Mouse (Mus musculus) kidney, adult 2 months (tissue): ENCODE results near the gene Prkar1a. TPM values are rescaled to one million over a fixed set of nuclear protein-coding genes. Genes with fewer than 3 reads are reported as not detected.

Source experiments
- DNase-seq: peaks from one replicate; pipeline ENCODE4 v3.0.0; 2021
- H3K27ac ChIP-seq: fragments of 200-500 bp; 2 replicates; pipeline ENCODE4 v1.5.1; 2012; ENCODE audit warnings: low read depth, low read length, control low read depth, inconsistent platforms; ENCODE audit not compliant: insufficient read depth
- H3K27me3 ChIP-seq: fragments of 200-500 bp; replicated peaks from 2 replicates; pipeline ENCODE4 v1.6.1; 2012; ENCODE audit warnings: mild to moderate bottlenecking, moderate library complexity, low read length, inconsistent platforms; ENCODE audit not compliant: control insufficient read depth, insufficient read depth
- H3K36me3 ChIP-seq: fragments of 200-500 bp; 2 replicates; pipeline ENCODE4 v1.6.1; 2012; ENCODE audit warnings: mild to moderate bottlenecking, moderate library complexity, low read length, inconsistent platforms; ENCODE audit not compliant: control insufficient read depth, insufficient read depth
- H3K4me1 ChIP-seq: fragments of 200-500 bp; 2 replicates; pipeline ENCODE4 v1.6.1; 2011; ENCODE audit warnings: low read length; ENCODE audit not compliant: control insufficient read depth, insufficient read depth
- H3K4me3 ChIP-seq: fragments of 200-500 bp; 2 replicates; pipeline ENCODE4 v1.5.1; 2011; ENCODE audit warnings: mild to moderate bottlenecking, low read depth, low read length, control low read depth; ENCODE audit not compliant: insufficient read depth
- CTCF ChIP-seq: fragments of 200-500 bp; conservative IDR thresholded peaks from 2 replicates; pipeline ENCODE4 v1.5.1; 2011; ENCODE audit warnings: low read depth, mild to moderate bottlenecking, control low read depth, low read length, moderate library complexity, mixed read lengths; ENCODE audit not compliant: insufficient read depth, insufficient read length
- POLR2A ChIP-seq: fragments of 200-500 bp; IDR thresholded peaks from one replicate; pipeline ENCODE4 v1.6.1; 2011; ENCODE audit warnings: low read depth, low read length, control low read depth
- WGBS: fragments of 180-500 bp; shearing (Covaris S2); methylation state at CpG from one replicate; pipeline ENCODE4 v1.1.7; 2018; 5-methylcytosine and 5-hydroxymethylcytosine counted together
- polyA plus RNA-seq: library from polyadenylated mRNA; depleted of rRNA; stranded (reverse); fragments of >200 nt; gene quantifications from 2 replicates; pipeline ENCODE4 v1.2.3, GENCODE M21; 2012

Prkar1a gene
- polyA plus RNA-seq, 1 experiment: 102 TPM

GRCm38 (mm10) chr11:109680934-109681333 is 31.7 kb downstream of the Prkar1a start:
- WGBS: 71% methylated on average over 9 of the region's 9 CpGs
- H3K27ac ChIP-seq: no peak overlapping the region
- no peaks in the 10 kb centered on the region for H3K27me3 ChIP-seq
- no peak overlapping the region for H3K4me3 ChIP-seq
- no peak for TF ChIP-seq POLR2A
- no peak for TF ChIP-seq CTCF
- no peaks in the 10 kb centered on the region for H3K4me1 ChIP-seq
- H3K36me3 ChIP-seq: no peaks in the 10 kb centered on the region
- DNase-seq: no peak

DNA sequence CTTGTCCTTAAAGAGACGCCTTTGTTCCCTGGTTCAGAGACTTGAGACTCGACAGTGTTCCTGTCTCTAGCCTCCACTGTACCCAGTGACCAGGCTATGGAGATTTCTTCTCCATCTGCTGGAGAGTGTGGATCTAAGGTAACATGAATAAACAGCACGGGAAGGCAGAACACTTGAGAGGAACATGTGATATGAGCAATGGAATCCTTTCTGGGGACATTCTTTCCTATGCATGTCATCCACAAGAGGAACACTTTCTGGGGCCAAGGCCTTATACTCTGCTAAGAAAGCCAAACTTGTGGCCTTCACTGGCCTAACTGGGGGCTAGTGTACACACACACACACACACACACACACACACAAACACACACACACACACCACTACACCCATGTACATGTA is 32.4 kb downstream of the Prkar1a start:
- WGBS: 80% methylated on average over 3 of the region's 3 CpGs
- H3K4me1 ChIP-seq: no peaks in the 10 kb centered on the region
- H3K36me3 ChIP-seq: no peaks in the 10 kb centered on the region
- H3K27me3 ChIP-seq: no peaks in the 10 kb centered on the region
- no peak for DNase-seq
- H3K27ac ChIP-seq: no peak overlapping the region
- H3K4me3 ChIP-seq: no peak overlapping the region
- TF ChIP-seq POLR2A: no peak
- TF ChIP-seq CTCF: no peak

- 94% methylated on average over 6 of the region's 6 CpGs for WGBS
- no peaks in the 10 kb centered on the region for H3K27me3 ChIP-seq
These were observed 33.0 kb downstream of the Prkar1a start for GRCm38 (mm10) chr11:109682221-109682620.

DNA sequence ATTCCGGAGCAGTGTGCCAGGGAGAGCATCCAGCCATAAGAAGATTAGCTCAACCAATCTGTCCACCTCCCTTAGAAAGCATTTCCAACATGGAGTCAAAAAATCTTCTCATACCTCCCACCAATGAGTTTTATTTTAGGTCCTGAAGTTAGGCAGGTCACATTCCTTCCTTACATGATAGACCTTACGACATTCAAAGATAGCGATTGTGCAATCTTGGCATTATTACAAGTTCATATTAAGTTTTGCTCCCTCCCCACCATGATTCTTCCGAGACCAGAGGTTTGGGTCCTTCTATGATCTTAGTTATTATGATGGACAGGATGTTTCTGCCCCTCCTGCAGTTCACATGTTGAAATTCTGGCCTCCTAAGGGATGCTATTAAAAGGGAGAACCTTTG is 40.3 kb downstream of the Prkar1a start:
- no peak for DNase-seq
- TF ChIP-seq CTCF (no peak), POLR2A (no peak)
- H3K36me3 ChIP-seq: no peaks in the 10 kb centered on the region
- no peak overlapping the region for H3K4me3 ChIP-seq
- WGBS: 81% methylated on average over 4 of the region's 4 CpGs
- no peak overlapping the region for H3K27ac ChIP-seq
- H3K4me1 ChIP-seq: no peaks in the 10 kb centered on the region
- H3K27me3 ChIP-seq: no peaks in the 10 kb centered on the region

More at GRCm38 (mm10) chr11:109682221-109682620, 33.0 kb downstream of the Prkar1a start:
- Histone ChIP-seq H3K4me1 (no peaks in the 10 kb centered on the region), H3K4me3 (no peak overlapping the region), H3K36me3 (no peaks in the 10 kb centered on the region), H3K27ac (no peak overlapping the region)
- TF ChIP-seq CTCF: no peak
- no peak for TF ChIP-seq POLR2A
- DNase-seq: no peak

- H3K27me3 ChIP-seq: no peaks in the 10 kb centered on the region
- TF ChIP-seq CTCF (no peak), POLR2A (no peak)
- no peak overlapping the region for H3K27ac ChIP-seq
- H3K4me3 ChIP-seq: no peak overlapping the region
- H3K4me1 ChIP-seq: no peaks in the 10 kb centered on the region
- no peak for DNase-seq
- no peaks in the 10 kb centered on the region for H3K36me3 ChIP-seq
- WGBS: 35% methylated on average over 3 of the region's 3 CpGs
These were observed 43.5 kb downstream of the Prkar1a start for GRCm38 (mm10) chr11:109692737-109693136.

GRCm38 (mm10) chr11:109696519-109696918 is 47.3 kb downstream of the Prkar1a start:
- Histone ChIP-seq H3K27ac (no peak overlapping the region), H3K4me3 (no peak overlapping the region), H3K36me3 (no peaks in the 10 kb centered on the region), H3K27me3 (no peaks in the 10 kb centered on the region), H3K4me1 (peaks cover 6% of the 10 kb centered on the region)
- no peak for TF ChIP-seq POLR2A
- no peak for TF ChIP-seq CTCF
- DNase-seq: no peak
- 89% methylated on average over 4 of the region's 4 CpGs for WGBS

- Histone ChIP-seq H3K4me1 (peaks cover 10% of the 10 kb centered on the region), H3K27me3 (no peaks in the 10 kb centered on the region), H3K4me3 (no peak overlapping the region), H3K27ac (no peak overlapping the region), H3K36me3 (no peaks in the 10 kb centered on the region)
- no peak for DNase-seq
- no peak for TF ChIP-seq CTCF
- no peak for TF ChIP-seq POLR2A
- 90% methylated on average over 5 of the region's 5 CpGs for WGBS
These were observed 48.0 kb downstream of the Prkar1a start for GRCm38 (mm10) chr11:109697089-109697643.

DNA sequence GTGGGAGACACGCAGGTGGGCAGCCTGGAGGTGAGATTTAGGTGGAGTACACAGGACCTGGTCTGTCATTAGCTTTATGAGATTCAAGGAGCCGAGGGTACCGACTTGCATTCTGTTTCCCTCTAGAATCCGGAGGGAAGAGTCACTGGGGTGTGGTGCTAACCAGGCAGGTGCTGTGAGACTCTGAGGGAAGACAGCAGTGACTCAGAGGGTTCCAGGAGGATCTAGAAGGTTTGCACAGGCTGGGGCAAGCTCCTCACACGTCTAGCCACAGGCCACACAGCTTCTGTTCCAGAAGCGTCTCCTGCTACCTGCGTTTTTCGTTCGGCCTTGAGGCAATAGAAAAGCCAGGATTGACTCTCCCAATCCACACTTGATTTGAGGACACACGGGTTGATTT is 49.5 kb downstream of the Prkar1a start:
- Histone ChIP-seq H3K27me3 (no peaks in the 10 kb centered on the region), H3K4me3 (no peak overlapping the region)
- DNase-seq: no peak

More for the DNA sequence above, 49.5 kb downstream of the Prkar1a start:
- H3K4me1 ChIP-seq: peaks cover 13% of the 10 kb centered on the region
- TF ChIP-seq POLR2A (no peak), CTCF (no peak)
- H3K36me3 ChIP-seq: no peaks in the 10 kb centered on the region
- no peak overlapping the region for H3K27ac ChIP-seq
- 82% methylated on average over 10 of the region's 10 CpGs for WGBS
